Mouse (Mus musculus): Measurements from ENCODE around the gene Ankrd7. TPM values are rescaled to one million over a fixed set of nuclear protein-coding genes. Genes with fewer than 3 reads are reported as not detected.

Ankrd7 gene
- 0.11 TPM in 1 of 2 replicates, not detected in the other for polyA plus RNA-seq (2015; fragmentation: Nextera tagmentation; extraction: Ambion mirVana)

DNA sequence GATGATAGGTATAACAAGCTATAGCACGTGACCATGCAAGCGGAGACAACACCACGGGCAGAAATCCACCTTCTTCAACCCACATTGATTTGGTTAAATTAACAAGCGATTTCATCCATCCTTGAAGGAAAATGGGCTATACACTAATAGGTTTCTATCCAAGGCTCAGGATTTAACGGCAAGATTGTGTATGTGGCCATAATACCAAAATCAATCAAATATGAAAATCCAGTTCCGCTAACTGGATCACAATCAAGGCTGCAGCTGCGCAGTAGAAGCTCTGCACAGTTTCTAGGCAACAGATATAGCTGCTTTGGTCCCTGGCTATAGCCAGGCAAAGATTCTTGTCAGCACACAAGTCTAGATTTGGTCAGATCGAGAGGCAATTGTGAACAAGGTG, at the start of gene Ankrd7:
Gene Ankrd7, plus strand, starts transcription at position 301 of the 400 bp plus-strand sequence.

DNA sequence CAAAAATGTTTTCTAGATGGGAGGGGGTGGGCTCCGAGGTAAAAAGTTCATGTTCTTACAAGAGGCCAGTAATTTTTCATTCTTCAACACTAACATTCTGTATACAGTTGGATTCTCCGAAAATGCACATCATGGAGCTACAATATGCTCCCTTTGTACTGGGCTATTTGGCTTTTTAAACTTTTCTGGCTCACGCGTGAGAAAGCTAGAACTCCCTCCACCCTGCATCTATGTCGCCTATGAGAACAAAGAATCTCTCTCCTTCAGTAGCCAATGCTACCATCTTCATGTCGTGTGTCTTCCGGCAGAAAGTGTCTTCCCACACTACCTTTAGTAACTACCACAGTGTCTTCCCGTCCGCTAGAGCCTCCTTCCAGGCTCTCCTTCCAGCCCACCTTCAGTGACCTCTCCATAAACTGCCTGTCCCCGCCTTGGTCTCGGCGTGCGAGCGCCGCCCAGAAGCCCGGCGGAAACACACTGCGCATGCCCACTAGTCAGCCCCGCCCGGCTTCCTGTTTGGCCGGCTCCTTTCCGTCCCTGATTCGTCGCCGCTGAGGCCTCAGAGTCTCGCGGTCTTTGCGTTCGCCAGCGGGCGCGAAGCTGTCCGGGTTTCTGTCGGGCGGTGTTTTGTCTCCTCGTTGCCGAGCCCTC, 17.9 kb upstream of the Ankrd7 start, which contains the start of gene Lsm8:
Gene Lsm8, plus strand, starts transcription at position 529 of the 651 bp plus-strand sequence.

Other genes starting within 250 kb of the Ankrd7 start
- 128 and 131 TPM in 2 replicates for gene Lsm8, start 17.7 kb upstream of the Ankrd7 start, polyA plus RNA-seq (2015; fragmentation: Nextera tagmentation; extraction: Ambion mirVana)

Data from urinary bladder, postnatal 0 days (tissue).